Mouse (Mus musculus) embryonic facial prominence, embryonic 12.5 days (tissue): ENCODE measurements around the gene Cela3b. TPM values are rescaled to one million over a fixed set of nuclear protein-coding genes. Genes with fewer than 3 reads are reported as not detected.

Experiments used
- ATAC-seq: fragments of 200-750 bp; cut with Nextera tagmentation; 2 replicates; pipeline ENCODE4 v1.8.0; 2017; ENCODE audit not compliant: insufficient number of reproducible peaks, insufficient read depth, low FRiP score, low TSS enrichment
- H3K27ac ChIP-seq: fragments of 300-500 bp; sonication (generic); 2 replicates; pipeline ENCODE4 v1.5.1; 2016; ENCODE audit warnings: mild to moderate bottlenecking
- H3K27me3 ChIP-seq: fragments of 300-500 bp; sonication (generic); 2 replicates; pipeline ENCODE4 v1.6.1; 2016; ENCODE audit warnings: mild to moderate bottlenecking, moderate library complexity
- H3K36me3 ChIP-seq: fragments of 300-500 bp; sonication (generic); 2 replicates; pipeline ENCODE4 v1.6.1; 2016; ENCODE audit warnings: mild to moderate bottlenecking
- H3K4me1 ChIP-seq: fragments of 300-500 bp; sonication (generic); 2 replicates; pipeline ENCODE4 v1.6.1; 2016
- H3K4me2 ChIP-seq: fragments of 300-500 bp; sonication (generic); replicated peaks from 2 replicates; pipeline ENCODE4 v1.6.1; 2016; ENCODE audit warnings: mild to moderate bottlenecking, moderate library complexity
- H3K4me3 ChIP-seq: fragments of 300-500 bp; sonication (generic); 2 replicates; pipeline ENCODE4 v1.5.1; 2016; ENCODE audit warnings: mild to moderate bottlenecking
- H3K9ac ChIP-seq: fragments of 300-500 bp; sonication (generic); 2 replicates; pipeline ENCODE4 v1.6.1; 2016; ENCODE audit warnings: mild to moderate bottlenecking, moderate library complexity
- H3K9me3 ChIP-seq: fragments of 300-500 bp; sonication (generic); 2 replicates; pipeline ENCODE4 v1.6.1; 2016; ENCODE audit warnings: mild to moderate bottlenecking, moderate library complexity
- WGBS: fragments of 180-500 bp; shearing (Covaris S2); methylation state at CpG from one replicate; pipeline ENCODE4 v1.1.7; 2016; 5-methylcytosine and 5-hydroxymethylcytosine counted together
- polyA plus RNA-seq: library from polyadenylated mRNA; unstranded; fragments of >200 nt; fragmentation: Nextera tagmentation; extraction: Ambion mirVana; gene quantifications from 2 replicates; pipeline ENCODE4 v1.2.1, GENCODE M21; 2016

The Cela3b gene
- polyA plus RNA-seq, 1 experiment from 2014 or later, result not detected

DNA sequence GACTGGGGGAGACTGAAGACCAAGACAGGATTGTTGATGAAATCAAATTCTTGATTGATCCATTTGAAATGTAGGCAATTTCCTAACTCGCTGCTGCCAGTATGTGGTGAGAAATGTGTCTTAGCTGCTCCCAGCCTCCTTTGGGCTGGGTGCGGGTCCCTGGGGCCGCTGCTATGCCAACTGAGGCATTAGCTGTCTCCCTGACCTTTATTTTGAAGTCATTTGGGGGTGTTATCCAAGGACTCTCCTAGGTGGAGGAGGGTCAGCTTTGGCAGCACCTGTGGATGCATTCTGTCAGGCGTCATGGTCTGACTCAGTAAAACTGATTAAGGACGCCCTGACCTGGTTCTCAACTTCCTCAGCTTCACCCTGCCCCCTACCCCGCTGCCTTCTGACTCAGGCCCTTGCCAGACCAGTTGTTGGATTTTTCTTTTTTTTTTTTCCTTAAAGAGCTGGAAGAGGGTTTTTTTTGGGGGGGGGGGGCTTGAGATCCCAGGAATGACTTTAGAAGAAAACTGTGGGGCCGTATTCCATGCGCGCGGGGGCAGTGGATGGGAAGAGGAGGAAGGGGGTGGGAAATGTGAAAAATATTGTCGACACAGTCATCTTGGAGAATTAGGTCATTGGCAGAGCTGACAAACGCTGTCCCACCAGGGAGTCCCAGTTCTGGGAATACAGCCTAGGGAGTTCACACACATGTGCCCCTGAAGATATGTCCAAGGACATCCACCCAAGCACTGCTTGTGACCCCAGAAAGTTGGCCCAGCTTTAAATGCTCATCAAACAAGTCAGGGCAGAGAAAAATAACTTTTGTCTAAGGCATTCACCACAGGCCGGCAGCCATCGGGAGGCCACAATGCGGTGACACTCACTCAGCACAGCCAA, 33.5 kb downstream of the Cela3b start:
- ATAC-seq, result no peak
- H3K4me2 ChIP-seq, result no peak overlapping the region
- 78% methylated on average over 15 of the region's 15 CpGs for WGBS

DNA sequence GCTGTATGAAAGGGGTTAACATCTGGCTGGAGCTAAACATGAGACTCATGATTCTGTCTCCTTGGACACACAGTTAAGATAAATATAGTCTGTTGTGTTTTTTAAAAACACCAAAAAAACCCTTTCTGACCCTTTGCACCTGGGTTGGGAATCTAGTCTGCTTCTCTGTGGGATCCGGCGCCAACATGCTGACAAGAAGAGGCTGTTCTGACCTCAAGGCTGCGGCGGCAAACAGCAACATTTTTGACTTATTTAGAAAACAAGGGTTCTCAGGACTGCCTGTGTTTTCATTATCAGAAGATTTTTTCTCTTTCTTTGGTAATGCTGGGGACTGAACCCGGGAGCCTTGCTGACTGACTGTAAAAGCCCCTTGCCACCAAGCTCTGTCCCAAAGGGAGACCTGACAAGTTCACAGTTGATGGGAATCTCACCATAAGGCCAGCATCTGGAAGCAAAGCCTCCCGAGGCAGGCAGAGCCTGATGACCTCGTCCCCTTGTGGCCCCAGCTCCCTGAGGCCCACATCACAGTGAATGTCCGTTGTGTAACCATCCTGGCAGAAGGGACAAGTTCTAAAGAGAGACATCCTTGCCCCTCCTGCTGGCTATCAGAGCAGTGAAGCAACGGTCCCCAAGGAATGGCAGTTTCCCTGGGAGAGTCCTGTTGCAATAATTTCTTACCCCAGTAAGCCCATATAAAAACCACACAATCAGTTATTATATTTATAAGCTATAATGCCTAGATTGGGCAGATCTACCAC, 36.8 kb downstream of the Cela3b start:
- H3K4me2 ChIP-seq, result no peak overlapping the region
- peaks cover 3% of the 10 kb centered on the region; the same call in 1 of the 2 replicates for H3K4me1 ChIP-seq
- H3K36me3 ChIP-seq, result no peaks in the 10 kb centered on the region
- no peaks in the 10 kb centered on the region for H3K27me3 ChIP-seq
- no peak overlapping the region for H3K4me3 ChIP-seq
- no peak overlapping the region for H3K27ac ChIP-seq
- ATAC-seq, result no peak
- H3K9me3 ChIP-seq, result 0 out of 2 replicates have a peak, but pooled peaks cover 3% of the 10 kb centered on the region
- no peak overlapping the region for H3K9ac ChIP-seq
- WGBS, result 57% methylated on average over 9 of the region's 9 CpGs

More for the DNA sequence above, 33.5 kb downstream of the Cela3b start:
- Histone ChIP-seq H3K27ac (no peak overlapping the region), H3K9ac (no peak overlapping the region), H3K36me3 (no peaks in the 10 kb centered on the region), H3K27me3 (no peaks in the 10 kb centered on the region), H3K9me3 (no peaks in the 10 kb centered on the region), H3K4me1 (no peaks in the 10 kb centered on the region), H3K4me3 (no peak overlapping the region)

DNA sequence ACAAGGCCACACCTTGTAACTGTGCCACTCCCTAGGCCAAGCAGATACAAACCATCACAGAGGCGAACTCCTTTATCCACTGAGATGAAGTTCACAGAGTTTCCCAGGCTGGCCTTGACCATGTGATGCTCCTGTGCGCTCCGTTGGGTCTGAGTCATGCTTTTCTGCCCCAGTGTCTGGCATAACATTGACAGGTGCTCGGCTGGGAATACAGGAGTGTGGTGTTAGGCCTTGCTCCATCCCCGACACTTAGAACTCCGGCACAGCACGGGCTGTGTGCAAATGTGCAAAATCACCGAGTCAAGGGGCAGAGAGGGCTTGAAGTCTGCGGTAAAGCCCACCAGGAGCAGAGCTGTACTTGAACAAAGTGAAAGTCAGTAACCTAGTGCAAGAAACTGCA, 37.5 kb downstream of the Cela3b start:
- Histone ChIP-seq H3K4me3 (no peak overlapping the region), H3K9me3 (0 out of 2 replicates have a peak, but pooled peaks cover 3% of the 10 kb centered on the region), H3K27ac (no peak overlapping the region), H3K27me3 (no peaks in the 10 kb centered on the region), H3K9ac (no peak overlapping the region), H3K4me2 (no peak overlapping the region), H3K4me1 (peaks cover 3% of the 10 kb centered on the region; the same call in 1 of the 2 replicates), H3K36me3 (no peaks in the 10 kb centered on the region)
- no peak for ATAC-seq
- 82% methylated on average over 9 of the region's 9 CpGs for WGBS

DNA sequence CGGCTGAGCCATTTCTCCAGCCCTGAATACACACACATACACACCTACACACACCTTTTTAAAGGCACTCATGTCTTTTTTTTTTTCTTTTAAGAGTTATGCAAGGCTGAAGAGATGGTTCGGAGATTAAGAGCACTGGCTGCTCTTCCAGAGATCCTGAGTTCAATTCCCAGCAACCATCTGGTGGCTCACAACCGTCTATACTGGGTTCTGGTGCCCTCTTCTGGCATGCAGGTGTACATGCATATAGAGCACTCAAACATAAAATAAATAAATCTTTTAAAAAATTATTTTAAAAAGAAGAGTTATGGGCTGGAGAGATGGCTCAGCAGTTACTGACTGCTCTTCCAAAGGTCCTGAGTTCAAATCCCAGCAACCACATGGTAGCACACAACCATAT, 39.1 kb downstream of the Cela3b start:
- WGBS, result 92% methylated on average over 3 of the region's 3 CpGs
- Histone ChIP-seq H3K27ac (no peak overlapping the region), H3K9me3 (0 out of 2 replicates have a peak, but pooled peaks cover 3% of the 10 kb centered on the region), H3K9ac (no peak overlapping the region), H3K4me1 (peaks cover 3% of the 10 kb centered on the region; the same call in 1 of the 2 replicates), H3K4me3 (no peak overlapping the region), H3K4me2 (no peak overlapping the region), H3K36me3 (no peaks in the 10 kb centered on the region), H3K27me3 (no peaks in the 10 kb centered on the region)
- ATAC-seq, result no peak

DNA sequence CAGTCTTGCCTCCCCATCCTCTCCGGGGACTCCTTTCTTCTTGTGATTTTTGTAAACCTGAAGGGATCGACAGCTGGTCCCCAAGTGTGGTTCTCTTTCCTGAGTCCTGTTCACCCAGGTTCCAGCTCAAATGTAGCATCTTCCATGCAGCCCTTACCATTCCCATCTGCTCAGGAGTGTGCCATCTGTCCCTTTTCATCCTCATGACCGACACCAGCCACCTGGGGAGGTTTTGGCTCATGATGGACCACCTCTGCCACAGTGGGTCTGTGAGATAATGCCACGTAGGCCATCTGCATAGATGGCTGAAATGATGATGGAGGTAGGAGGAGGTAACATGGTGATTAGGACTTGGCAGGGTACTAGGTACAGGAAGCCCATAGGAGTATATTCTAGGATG, 40.1 kb downstream of the Cela3b start:
- H3K27ac ChIP-seq, result no peak overlapping the region
- H3K9ac ChIP-seq, result no peak overlapping the region
- 94% methylated on average over 4 of the region's 4 CpGs for WGBS
- no peaks in the 10 kb centered on the region for H3K27me3 ChIP-seq
- H3K4me1 ChIP-seq, result peaks cover 3% of the 10 kb centered on the region; the same call in 1 of the 2 replicates
- H3K9me3 ChIP-seq, result 0 out of 2 replicates have a peak, but pooled peaks cover 3% of the 10 kb centered on the region
- no peak overlapping the region for H3K4me3 ChIP-seq
- H3K4me2 ChIP-seq, result no peak overlapping the region
- no peaks in the 10 kb centered on the region for H3K36me3 ChIP-seq
- ATAC-seq, result no peak

DNA sequence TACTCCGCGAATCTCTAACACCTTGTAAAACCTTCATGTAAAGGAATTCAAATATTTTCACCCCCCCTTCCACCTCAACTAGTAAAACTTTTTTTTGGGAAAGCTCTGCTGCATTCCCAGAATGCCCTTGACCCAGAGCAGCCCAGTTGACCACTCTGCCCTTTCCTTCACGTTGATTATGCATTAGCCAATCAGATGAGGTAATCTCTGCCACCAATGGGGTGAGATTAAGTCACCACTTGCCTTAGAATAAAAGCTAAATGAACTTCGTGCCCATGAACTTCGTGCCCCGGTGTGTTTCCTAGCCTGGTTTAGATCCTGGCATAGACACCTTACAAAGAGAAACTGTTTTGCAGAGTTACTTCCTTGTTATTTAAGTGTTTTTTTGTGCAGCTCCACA, 41.4 kb downstream of the Cela3b start:
- Histone ChIP-seq H3K9me3 (0 out of 2 replicates have a peak, but pooled peaks cover 3% of the 10 kb centered on the region), H3K36me3 (no peaks in the 10 kb centered on the region), H3K27me3 (no peaks in the 10 kb centered on the region), H3K4me2 (peak overlapping the region; percentile 70), H3K4me1 (peaks cover 3% of the 10 kb centered on the region; the same call in 1 of the 2 replicates), H3K27ac (no peak overlapping the region), H3K4me3 (peak overlapping the region; percentile 73), H3K9ac (no peak overlapping the region)
- no peak for ATAC-seq
- WGBS, result 53% methylated on average over 6 of the region's 6 CpGs

DNA sequence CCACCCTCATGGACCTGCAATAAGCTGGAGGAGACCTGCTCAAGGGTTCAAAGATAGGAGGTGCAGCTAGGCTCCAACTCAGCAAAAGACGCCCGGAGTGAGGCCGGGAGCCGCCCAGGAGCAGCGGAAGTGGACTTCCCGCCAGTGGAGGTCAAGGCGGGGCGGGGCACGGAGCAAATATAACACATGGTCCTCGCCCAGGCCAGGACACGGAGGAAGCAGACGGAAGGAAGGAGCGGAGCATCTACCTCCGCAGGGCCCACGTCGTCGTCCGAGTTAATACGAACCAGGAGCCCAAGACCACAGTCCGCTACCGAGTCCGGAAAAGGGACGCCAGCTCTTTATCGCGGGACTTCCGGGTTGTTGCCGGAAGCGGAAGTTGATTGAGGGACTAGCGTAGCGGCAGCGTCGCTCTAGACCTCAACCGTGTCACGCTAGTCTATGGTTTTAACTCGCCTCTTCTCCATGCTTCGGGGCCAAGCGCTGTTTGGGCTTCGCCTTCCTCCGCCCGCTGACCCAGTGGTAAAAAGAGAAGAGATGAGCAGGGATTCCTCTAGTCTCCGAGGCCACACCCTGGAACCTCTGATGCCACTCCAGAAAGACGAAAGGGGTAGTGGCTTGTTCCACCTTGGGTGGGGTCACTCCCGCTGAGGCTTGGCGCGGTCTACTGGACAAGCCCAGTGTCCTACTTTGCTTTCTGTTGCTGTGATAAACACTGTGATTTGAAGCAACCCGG, 42.1 kb downstream of the Cela3b start:
- Histone ChIP-seq H3K9me3 (0 out of 2 replicates have a peak, but pooled peaks cover 3% of the 10 kb centered on the region), H3K4me2 (peak overlapping the region; percentile 70), H3K27ac (peak overlapping the region; percentile 92), H3K4me3 (peak overlapping the region; percentile 73), H3K4me1 (peaks cover 3% of the 10 kb centered on the region; the same call in 1 of the 2 replicates), H3K27me3 (no peaks in the 10 kb centered on the region), H3K9ac (peak overlapping the region; percentile 71), H3K36me3 (no peaks in the 10 kb centered on the region)
- peak; percentile 91 for ATAC-seq
- 1% methylated on average over 46 of the region's 46 CpGs for WGBS

DNA sequence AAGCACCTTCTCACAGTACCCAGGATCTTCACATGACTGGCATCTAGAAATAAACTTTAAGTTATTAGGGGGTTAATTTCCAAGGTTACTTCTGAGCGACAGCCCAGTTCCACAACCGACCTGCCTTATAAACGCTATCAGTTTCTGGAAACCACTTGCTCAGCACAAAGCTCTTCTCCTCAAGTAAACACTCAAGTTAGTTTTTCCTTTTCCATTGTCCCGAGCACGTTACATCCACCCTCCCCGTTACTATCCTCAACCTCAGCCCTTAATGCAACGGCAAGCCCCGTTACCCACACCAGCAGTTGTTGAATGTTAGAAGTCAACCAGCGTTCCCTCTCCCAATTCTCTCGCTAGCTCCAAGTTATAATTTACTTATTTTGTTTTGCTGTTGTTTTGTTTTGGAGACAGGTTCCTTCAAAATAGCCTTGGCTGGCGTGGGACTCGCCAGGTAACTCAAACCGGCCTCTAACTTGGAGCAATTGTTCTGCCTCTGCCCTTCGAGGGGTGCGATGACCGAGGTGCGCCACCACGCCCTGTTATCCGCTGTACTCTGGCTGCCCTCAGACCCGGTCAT, 42.8 kb downstream of the Cela3b start:
- H3K27me3 ChIP-seq, result no peaks in the 10 kb centered on the region
- no peak for ATAC-seq
- under 1% methylated on average over 20 of the region's 20 CpGs for WGBS
- peak overlapping the region; percentile 73 for H3K4me3 ChIP-seq
- peak overlapping the region; percentile 92 for H3K27ac ChIP-seq
- no peaks in the 10 kb centered on the region for H3K36me3 ChIP-seq
- H3K4me1 ChIP-seq, result peaks cover 3% of the 10 kb centered on the region; the same call in 1 of the 2 replicates
- 0 out of 2 replicates have a peak, but pooled peaks cover 3% of the 10 kb centered on the region for H3K9me3 ChIP-seq
- H3K9ac ChIP-seq, result peak overlapping the region; percentile 71
- H3K4me2 ChIP-seq, result peak overlapping the region; percentile 70

DNA sequence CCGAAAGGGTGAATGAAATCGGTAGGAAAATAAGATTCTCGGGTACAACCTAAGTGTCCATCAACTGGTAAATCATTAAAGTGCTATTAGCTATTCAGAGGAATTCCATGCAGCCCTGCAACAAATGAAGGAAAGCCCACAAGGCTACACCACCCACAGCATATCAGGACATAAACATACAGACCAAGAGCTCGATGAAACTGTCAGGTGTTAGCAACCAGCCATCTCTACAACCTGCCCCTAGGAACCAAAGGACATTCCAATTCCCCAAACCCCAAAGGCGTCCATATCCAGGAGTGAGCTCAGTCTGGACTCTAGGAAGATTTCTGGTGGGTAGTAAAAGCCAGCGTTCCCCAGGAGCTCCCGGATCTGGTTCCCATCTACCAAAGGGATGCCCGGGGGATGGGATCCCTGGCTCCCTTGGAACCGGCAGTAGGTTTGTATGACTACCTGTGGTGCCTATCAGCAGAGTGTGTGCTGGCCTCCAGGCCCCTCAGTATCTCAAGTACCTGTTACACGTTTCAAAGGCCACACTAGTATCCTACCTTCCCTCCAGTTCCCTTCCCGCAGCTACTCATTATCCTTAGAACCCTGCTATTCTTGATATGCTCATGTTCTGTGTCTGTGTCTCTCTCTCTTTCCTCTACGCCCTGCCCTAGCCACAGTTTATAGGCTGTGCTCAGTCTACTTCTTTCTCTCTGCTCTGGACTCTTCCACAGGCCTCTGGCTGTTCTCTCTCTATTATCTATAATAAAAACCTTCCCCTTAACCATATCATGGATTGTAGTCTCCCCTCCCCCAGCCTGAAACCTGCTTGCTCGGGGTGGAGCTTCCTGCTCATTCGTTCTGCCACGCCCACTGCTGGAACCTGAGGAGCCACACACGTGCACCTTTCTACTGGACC, 49.4 kb downstream of the Cela3b start:
- Histone ChIP-seq H3K27me3 (no peaks in the 10 kb centered on the region), H3K4me3 (0 out of 2 replicates have a peak overlapping the region, but pooled peaks have one; percentile 6), H3K4me1 (peaks cover 7% of the 10 kb centered on the region; the same call in 1 of the 2 replicates), H3K9me3 (no peaks in the 10 kb centered on the region), H3K27ac (peak overlapping the region; percentile 57; the same call in 1 of the 2 replicates), H3K4me2 (peak overlapping the region; percentile 24), H3K9ac (no peak overlapping the region), H3K36me3 (no peaks in the 10 kb centered on the region)
- WGBS, result 26% methylated on average over 15 of the region's 16 CpGs
- ATAC-seq, result no peak

DNA sequence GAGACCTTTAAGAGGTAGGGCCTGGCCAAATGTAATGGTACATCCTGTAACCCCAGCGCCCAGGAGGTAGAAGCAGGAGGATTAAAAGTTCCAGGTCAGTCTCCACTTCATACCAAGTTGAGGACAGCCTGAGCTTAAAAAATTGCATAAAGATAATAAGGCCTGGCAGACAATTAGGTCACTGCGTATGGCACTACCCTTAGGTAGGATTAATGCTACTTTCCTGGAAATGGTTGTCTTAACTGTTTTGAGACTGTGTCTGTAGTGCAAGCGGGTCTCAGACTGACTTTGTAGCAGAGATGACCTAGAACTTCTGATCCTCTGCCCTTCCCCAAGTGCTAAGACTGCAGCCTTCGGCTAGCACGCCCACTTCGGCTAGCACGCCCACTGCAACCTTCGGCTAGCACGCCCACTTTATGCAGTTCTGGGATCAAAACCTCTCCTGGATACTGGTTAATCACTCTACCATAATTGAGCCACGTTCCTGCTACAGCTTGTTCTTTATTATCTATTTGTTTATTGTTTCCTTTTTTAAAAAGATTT, 50.6 kb downstream of the Cela3b start:
- no peak for ATAC-seq
- Histone ChIP-seq H3K9ac (no peak overlapping the region), H3K27ac (no peak overlapping the region), H3K9me3 (no peaks in the 10 kb centered on the region), H3K27me3 (no peaks in the 10 kb centered on the region), H3K4me2 (no peak overlapping the region), H3K4me1 (peaks cover 15% of the 10 kb centered on the region), H3K4me3 (no peak overlapping the region), H3K36me3 (no peaks in the 10 kb centered on the region)
- 93% methylated on average over 10 of the region's 10 CpGs for WGBS
